Mouse (Mus musculus) thymus, adult 2 months (tissue): ENCODE results near the gene Cln6. TPM values are rescaled to one million over a fixed set of nuclear protein-coding genes. Genes with fewer than 3 reads are reported as not detected.
"Not testable (repeated sequence)": the region's sequence is repeated elsewhere in the genome, so short reads cannot be mapped to it uniquely, and the experiment has no call there.

ENCODE experiments used
- DNase-seq: peaks from one replicate; pipeline ENCODE4 v3.0.0; 2021
- H3K27ac ChIP-seq: fragments of 200-500 bp; 2 replicates; pipeline ENCODE4 v1.5.1; 2012; ENCODE audit warnings: low read length, control low read depth; ENCODE audit not compliant: control insufficient read depth, insufficient read depth
- H3K27me3 ChIP-seq: fragments of 200-500 bp; 2 replicates; pipeline ENCODE4 v1.6.1; 2012; ENCODE audit warnings: mild to moderate bottlenecking, low read length, moderate library complexity, mixed read lengths; ENCODE audit not compliant: control insufficient read depth, insufficient read depth
- H3K36me3 ChIP-seq: fragments of 200-500 bp; 2 replicates; pipeline ENCODE4 v1.6.1; 2012; ENCODE audit warnings: mild to moderate bottlenecking, low read length, moderate library complexity; ENCODE audit not compliant: control insufficient read depth, insufficient read depth
- H3K4me1 ChIP-seq: fragments of 200-500 bp; replicated peaks from 2 replicates; pipeline ENCODE4 v1.6.1; 2012; ENCODE audit warnings: low read length; ENCODE audit not compliant: control insufficient read depth, insufficient read depth
- H3K4me3 ChIP-seq: fragments of 200-500 bp; 2 replicates; pipeline ENCODE4 v1.5.1; 2012; ENCODE audit warnings: mild to moderate bottlenecking, low read length, control low read depth, moderate library complexity; ENCODE audit not compliant: control insufficient read depth, insufficient read depth
- CTCF ChIP-seq: fragments of 200-500 bp; IDR thresholded peaks from 2 replicates; pipeline ENCODE4 v1.5.1; 2012; ENCODE audit warnings: mild to moderate bottlenecking, control low read depth, low read length, moderate library complexity, borderline replicate concordance; ENCODE audit not compliant: control insufficient read depth, poor library complexity, insufficient read depth; ENCODE audit errors: extremely low read depth
- POLR2A ChIP-seq: fragments of 200-500 bp; IDR thresholded peaks from 2 replicates; pipeline ENCODE4 v1.6.1; 2012; ENCODE audit warnings: mild to moderate bottlenecking, low read length, control low read depth, moderate library complexity; ENCODE audit not compliant: control insufficient read depth, poor library complexity, insufficient read depth; ENCODE audit errors: extremely low read depth
- WGBS: fragments of 180-500 bp; shearing (Covaris S2); methylation state at CpG from one replicate; pipeline ENCODE4 v1.1.7; 2018; 5-methylcytosine and 5-hydroxymethylcytosine counted together
- polyA plus RNA-seq: library from polyadenylated mRNA; depleted of rRNA; stranded (reverse); fragments of >200 nt; gene quantifications from 2 replicates; pipeline ENCODE4 v1.2.3, GENCODE M21; 2012

Gene Cln6
- polyA plus RNA-seq, 1 experiment, result 83.6 TPM

DNA sequence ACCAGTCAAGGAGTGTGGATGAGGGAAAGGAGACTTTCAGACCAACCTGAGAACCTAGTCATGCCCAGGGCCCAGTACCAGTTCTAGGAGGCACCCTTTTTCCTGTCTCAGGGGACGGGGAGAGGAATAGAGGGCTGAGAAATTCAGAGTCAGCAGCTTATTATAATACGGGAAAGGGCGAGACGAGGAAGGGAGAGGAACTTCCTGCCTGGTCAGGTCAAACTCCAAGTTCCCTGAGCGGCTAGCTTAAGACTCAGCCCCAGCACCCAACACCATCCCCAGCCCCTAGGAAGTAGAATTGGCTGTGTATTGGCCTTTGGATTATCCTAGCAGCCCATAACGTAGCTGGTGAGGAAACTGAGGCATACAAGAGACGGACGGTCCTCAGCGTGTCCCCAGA is 18.6 kb downstream of the Cln6 start:
- DNase-seq, result no peak
- H3K27ac ChIP-seq, result no peak overlapping the region
- TF ChIP-seq CTCF, result no peak
- TF ChIP-seq POLR2A, result no peak
- no peak overlapping the region for H3K4me3 ChIP-seq
- WGBS, result 42% methylated on average over 9 of the region's 9 CpGs
- peaks cover 7% of the 10 kb centered on the region; the same call in 1 of the 2 replicates for H3K4me1 ChIP-seq
- H3K27me3 ChIP-seq, result no peaks in the 10 kb centered on the region
- no peaks in the 10 kb centered on the region for H3K36me3 ChIP-seq

DNA sequence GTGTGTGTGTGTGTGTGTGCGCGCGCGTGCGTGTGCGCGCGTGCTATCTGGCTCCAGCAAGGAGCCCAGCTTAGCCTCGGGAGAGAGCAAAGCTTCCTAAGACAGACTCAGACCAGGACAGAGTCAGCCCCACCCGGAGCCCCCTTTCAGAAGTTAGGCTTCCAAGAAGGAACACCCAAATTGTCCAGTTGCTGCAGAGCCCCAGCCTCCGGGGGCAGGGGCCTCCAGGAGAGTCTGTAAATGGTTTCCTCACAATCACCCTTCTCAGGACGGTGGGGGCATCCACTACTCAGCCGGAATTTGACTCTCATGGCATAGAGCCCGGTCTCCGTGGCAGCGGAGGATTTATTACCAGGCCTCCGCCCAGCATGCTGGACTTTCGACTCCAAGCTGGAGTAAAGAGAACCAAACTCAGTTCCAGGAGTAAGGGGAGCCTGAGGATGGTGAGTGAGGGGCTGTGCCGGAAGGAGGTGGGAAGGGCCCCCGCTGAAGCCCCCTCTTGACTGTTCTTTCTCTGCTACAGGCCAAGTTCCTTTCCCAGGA is 19.2 kb downstream of the Cln6 start, which contains the start of gene Calml4:
Gene Calml4 (plus strand): TSS at position 362 of the 543 bp plus-strand sequence.
- Histone ChIP-seq H3K4me1 (peaks cover 7% of the 10 kb centered on the region; the same call in 1 of the 2 replicates), H3K27me3 (no peaks in the 10 kb centered on the region), H3K27ac (no peak within 1 kb of the TSS), H3K4me3 (no peak within 1 kb of the TSS), H3K36me3 (no peaks in the 10 kb centered on the region)
- WGBS, result 56% methylated on average over 20 of the region's 20 CpGs
- TF ChIP-seq POLR2A (no peak), CTCF (no peak)
- DNase-seq, result no peak

DNA sequence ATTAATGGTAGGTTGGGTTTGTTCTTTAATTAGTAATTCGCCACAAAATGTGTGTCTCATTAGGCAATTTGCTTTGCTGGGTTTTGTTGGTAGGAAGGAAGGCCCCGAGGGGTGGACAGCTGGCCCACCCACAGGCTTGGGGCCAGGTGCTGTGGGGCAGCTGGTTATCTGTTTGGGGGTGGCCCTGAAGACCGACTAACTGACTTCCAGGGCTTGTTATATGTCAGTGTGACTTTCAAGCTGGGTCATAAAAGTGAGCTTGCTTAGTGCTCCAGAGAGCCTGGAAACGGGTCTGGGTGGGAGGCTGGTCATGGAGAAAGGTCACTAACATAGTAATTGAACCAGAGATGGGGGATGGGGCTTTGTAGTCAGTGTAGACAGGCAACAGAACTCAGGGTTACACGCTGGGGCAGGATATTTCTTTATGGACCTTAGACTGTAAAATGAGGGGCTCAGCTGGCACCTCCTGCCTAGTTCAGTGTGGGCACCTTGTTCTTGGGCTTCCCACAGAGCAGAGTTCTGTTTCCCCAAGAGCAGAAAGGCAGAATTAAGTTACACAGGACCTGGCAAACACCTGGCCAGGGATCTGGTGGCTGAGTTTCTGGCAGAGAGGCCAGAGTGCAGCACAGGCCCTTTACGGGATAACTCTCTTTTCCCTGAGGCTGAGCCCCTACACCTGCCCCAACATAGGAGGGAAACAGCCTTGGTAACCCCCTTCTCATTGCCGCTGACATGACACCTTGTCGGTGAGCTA is 19.9 kb downstream of the Cln6 start:
- no peak for DNase-seq

DNA sequence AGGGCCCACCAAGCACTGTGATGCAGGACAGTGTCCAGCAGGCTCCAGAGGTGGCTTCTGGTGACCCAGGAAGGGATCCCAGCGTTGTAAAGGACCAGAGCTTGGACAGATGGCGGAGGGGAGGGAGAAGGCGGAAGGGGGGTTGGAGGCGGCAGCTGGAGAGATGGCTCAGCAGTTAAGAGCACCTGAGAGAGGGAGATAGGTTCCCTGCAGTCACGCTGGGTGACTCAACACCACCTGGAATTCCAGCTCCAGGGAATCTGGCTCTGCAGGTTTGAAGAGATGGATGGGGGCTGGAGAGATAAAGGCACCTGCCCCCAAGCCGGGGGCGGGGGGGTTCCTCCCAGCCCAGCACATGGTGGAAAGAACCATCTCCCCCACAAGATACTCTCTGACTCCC is 21.5 kb downstream of the Cln6 start:
- 83% methylated on average over 7 of the region's 7 CpGs for WGBS

More for the DNA sequence above, 19.9 kb downstream of the Cln6 start:
- no peaks in the 10 kb centered on the region for H3K27me3 ChIP-seq
- no peak overlapping the region for H3K4me3 ChIP-seq
- WGBS, result 81% methylated on average over 8 of the region's 8 CpGs
- peaks cover 7% of the 10 kb centered on the region; the same call in 1 of the 2 replicates for H3K4me1 ChIP-seq
- TF ChIP-seq POLR2A (no peak), CTCF (no peak)
- no peak overlapping the region for H3K27ac ChIP-seq
- H3K36me3 ChIP-seq, result no peaks in the 10 kb centered on the region

DNA sequence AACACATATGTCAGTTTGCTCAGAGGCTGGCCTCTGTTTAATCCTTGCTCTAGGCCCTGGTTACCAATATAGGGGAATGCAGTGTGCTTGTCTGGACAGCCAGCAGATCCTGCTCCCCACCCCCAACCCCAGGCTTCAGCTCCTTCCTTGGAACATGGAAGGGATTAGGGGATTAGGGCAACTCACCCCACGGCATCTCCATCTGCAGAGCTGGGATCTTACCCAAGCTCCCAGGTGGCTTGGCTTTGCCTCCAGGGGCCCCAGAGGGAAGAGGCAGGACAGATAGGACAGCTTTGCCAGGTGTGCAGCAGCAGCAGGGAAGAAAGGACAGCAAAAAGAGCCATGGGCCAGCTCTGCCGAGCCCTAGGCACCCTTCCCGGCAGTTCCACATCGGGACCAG is 22.3 kb downstream of the Cln6 start:
- no peak overlapping the region for H3K27ac ChIP-seq
- H3K4me3 ChIP-seq, result no peak overlapping the region
- no peak for TF ChIP-seq CTCF
- TF ChIP-seq POLR2A, result no peak
- no peaks in the 10 kb centered on the region for H3K36me3 ChIP-seq
- 93% methylated on average over 4 of the region's 4 CpGs for WGBS
- H3K4me1 ChIP-seq, result 0 out of 2 replicates have a peak, but pooled peaks cover 4% of the 10 kb centered on the region
- no peak for DNase-seq
- H3K27me3 ChIP-seq, result no peaks in the 10 kb centered on the region

More for the DNA sequence above, 21.5 kb downstream of the Cln6 start:
- not testable (repeated sequence) for DNase-seq, H3K4me3 ChIP-seq, H3K27ac ChIP-seq, H3K36me3 ChIP-seq, H3K4me1 ChIP-seq, H3K27me3 ChIP-seq

DNA sequence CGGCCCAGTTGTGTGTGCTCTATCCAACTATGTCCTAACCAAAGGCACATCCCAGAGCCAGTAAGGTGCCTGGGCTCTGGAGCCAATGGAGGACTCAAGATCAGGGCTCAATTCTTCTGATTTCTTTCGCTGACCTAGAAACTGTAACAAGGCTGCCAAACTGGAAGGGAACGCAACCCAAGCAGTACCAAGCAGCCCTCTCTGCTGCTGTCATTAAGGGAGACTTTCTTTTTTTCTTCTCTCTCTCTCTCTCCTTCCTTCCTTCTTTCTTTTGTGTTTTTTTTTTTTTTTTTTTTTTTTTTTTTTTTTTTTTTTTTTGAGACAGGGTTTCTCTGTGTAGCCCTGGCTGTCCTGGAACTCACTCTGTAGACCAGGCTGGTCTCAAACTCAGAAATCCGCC is 30.7 kb downstream of the Cln6 start:
- not testable (repeated sequence) for H3K4me1 ChIP-seq, DNase-seq, H3K4me3 ChIP-seq, H3K36me3 ChIP-seq, H3K27me3 ChIP-seq, H3K27ac ChIP-seq
- WGBS, result 91% methylated on average over 4 of the region's 4 CpGs

DNA sequence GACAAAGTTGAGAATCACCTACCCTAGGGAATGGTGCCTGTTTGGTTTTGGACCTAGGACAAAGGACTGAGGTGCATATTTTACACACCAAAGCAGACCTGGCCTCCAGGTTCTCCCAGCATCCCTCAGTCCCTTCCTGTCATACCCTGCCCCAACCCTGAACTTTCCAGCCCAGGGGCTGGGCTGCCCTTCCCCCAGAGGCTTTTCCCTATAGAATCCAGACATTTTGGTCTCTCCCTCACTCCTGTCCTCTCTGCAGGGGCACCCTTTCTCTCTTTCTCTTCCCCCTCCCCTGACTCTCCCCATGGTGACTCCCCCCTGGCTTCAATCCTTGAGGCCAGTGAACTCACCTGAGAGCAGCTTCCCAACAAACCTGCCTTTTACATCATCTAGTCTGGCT is 32.1 kb downstream of the Cln6 start:
- Histone ChIP-seq H3K27ac (no peak overlapping the region), H3K36me3 (no peaks in the 10 kb centered on the region), H3K27me3 (no peaks in the 10 kb centered on the region), H3K4me3 (no peak overlapping the region), H3K4me1 (no peaks in the 10 kb centered on the region)
- no peak for DNase-seq
- TF ChIP-seq CTCF (no peak), POLR2A (no peak)
